Mouse (Mus musculus): ENCODE measurements around the gene Gm10842.

Gm10842 gene

GRCm38 (mm10) chr11:105164516-105165510 is 18.1 kb downstream of the Gm10842 start:
- no peak for DNase-seq (ENCODE audit: low read depth, low spot score)
- Histone ChIP-seq H3K27me3 (ENCODE audit: control insufficient read depth, insufficient read depth, low read length, poor library complexity, severe bottlenecking) (no peaks in the 10 kb centered on the region), H3K36me3 (ENCODE audit: control insufficient read depth, insufficient read depth, low read length, poor library complexity, severe bottlenecking) (no peaks in the 10 kb centered on the region)

DNA sequence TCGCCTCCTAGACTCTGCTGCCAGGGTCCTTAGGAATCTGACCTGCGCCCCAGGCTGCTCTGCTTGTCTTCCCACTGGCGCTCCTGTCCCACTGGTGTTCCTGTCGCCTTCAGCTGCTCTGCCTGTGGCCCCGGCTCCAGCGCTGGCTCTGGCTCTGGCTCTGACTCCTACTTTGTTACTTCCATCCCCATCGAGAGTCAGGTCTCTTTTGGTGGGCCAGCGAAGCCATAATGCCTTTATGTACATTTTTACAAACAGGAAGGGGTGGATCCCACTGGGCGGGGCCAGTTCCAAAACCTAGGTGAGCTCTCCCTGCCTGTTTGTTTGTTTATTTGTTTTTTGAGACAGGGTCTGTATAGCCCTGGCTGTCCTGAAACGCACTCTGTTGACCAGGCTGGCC is 20.1 kb downstream of the Gm10842 start:
- no peak for DNase-seq (ENCODE audit: low read depth, low spot score)
- no peaks in the 10 kb centered on the region for H3K27me3 ChIP-seq (ENCODE audit: control insufficient read depth, insufficient read depth, low read length, poor library complexity, severe bottlenecking)
- no peaks in the 10 kb centered on the region for H3K36me3 ChIP-seq (ENCODE audit: control insufficient read depth, insufficient read depth, low read length, poor library complexity, severe bottlenecking)

- Histone ChIP-seq H3K36me3 (ENCODE audit: control insufficient read depth, insufficient read depth, low read length, poor library complexity, severe bottlenecking) (no peaks in the 10 kb centered on the region), H3K27me3 (ENCODE audit: control insufficient read depth, insufficient read depth, low read length, poor library complexity, severe bottlenecking) (no peaks in the 10 kb centered on the region)
- DNase-seq (ENCODE audit: low read depth, low spot score), result no peak
Observed at GRCm38 (mm10) chr11:105178516-105178915, 31.8 kb downstream of the Gm10842 start, which contains the start of gene Tlk2. Tlk2 (plus strand) TSS chr11:105178807.

DNA sequence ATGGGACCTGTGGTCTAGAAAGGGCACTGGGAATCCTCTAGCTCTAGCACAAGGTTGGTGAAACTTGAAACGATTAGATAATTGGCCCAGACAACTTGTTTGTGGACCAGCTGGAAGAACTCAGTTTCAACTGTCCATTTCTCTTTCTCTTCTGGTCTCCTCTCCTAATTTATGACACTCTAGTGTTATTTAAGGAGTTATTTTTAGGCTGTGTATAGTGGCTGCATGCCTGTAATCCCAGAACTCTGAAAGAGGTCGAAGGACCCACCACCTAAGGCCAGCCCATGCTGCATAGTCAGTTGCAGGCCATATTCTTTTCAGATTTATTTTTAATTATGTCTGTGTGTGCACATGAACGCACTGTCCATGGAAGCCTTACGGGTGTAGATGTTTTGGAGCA is 32.8 kb downstream of the Gm10842 start:
- H3K36me3 ChIP-seq (ENCODE audit: control insufficient read depth, insufficient read depth, low read length, poor library complexity, severe bottlenecking), result no peaks in the 10 kb centered on the region; the same call in 1 of the 2 replicates
- H3K27me3 ChIP-seq (ENCODE audit: control insufficient read depth, insufficient read depth, low read length, poor library complexity, severe bottlenecking), result no peaks in the 10 kb centered on the region
- no peak for DNase-seq (ENCODE audit: low read depth, low spot score)

GRCm38 (mm10) chr11:105180471-105181091 is 33.9 kb downstream of the Gm10842 start:
- H3K27me3 ChIP-seq (ENCODE audit: control insufficient read depth, insufficient read depth, low read length, poor library complexity, severe bottlenecking), result no peaks in the 10 kb centered on the region
- DNase-seq (ENCODE audit: low read depth, low spot score), result peak; percentile 50
- H3K36me3 ChIP-seq (ENCODE audit: control insufficient read depth, insufficient read depth, low read length, poor library complexity, severe bottlenecking), result peaks cover 4% of the 10 kb centered on the region; the same call in 1 of the 2 replicates

DNA sequence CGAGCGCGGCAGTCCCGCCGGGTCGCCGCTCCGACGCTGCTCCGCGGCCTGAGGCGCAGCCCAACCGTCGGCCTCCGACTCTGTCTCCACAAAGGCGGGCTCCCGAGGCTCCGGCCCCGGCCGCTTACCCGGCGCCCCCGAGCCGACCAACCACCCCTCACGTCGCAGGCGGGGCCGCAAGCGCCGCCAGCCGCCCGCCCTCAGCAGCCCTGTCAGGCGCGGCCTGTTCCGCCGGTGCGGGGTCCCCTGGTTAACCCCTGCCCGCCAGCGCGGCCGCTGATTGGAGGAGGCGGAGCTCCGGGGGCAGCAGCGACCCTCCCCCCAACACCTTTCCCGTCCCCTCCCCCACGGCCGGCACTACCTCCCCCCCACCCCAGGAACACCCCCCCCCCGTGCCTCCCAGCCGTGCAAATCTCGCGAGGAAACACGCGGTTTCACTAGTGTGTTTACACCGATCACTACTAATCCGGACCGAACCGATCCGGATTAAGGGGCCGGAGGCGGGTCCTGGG is 34.5 kb downstream of the Gm10842 start:
- Histone ChIP-seq H3K36me3 (ENCODE audit: control insufficient read depth, insufficient read depth, low read length, poor library complexity, severe bottlenecking) (peaks cover 4% of the 10 kb centered on the region; the same call in 1 of the 2 replicates), H3K27me3 (ENCODE audit: control insufficient read depth, insufficient read depth, low read length, poor library complexity, severe bottlenecking) (no peaks in the 10 kb centered on the region)
- DNase-seq (ENCODE audit: low read depth, low spot score), result peak; percentile 95

DNA sequence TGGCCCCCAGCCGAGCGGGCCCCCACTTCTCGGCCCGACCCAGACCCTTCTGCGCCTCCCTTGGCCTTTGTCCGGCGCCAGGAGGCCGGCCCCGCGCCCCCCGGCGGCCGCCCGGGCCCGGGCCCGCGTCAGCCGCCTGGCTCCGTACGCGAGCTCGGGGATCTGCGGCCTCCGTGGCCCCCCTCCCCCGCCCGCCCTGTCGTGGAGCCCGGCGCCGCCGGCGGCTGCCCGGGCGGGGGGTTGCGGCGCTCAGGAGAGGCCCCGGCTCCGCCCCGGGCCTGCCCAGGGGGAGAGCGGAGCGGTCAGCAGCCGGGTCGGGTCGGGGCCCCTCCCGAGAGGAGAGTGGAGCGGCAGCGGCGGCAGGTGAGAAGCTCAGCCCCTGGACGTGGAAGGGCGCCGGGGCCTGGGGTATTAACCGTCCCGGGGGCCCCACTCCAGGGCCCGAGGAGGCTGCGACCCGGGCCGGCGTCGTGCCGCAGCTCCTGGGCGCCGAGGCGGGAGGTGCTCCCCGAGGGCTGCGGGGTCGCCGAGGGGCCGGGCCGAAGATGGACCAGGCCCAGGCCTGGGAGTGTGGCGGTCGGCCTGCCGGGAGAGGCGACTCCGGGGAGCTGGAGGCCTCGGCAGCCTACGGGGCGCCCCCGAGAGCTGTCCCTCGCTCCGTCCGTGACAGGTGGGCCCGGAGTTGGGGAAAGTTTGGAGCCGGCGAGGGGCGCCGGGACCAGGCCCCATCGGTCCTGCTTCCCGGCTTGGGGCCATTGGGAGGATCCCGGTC is 35.2 kb downstream of the Gm10842 start:
- H3K27me3 ChIP-seq (ENCODE audit: control insufficient read depth, insufficient read depth, low read length, poor library complexity, severe bottlenecking), result no peaks in the 10 kb centered on the region
- peaks cover 4% of the 10 kb centered on the region; the same call in 1 of the 2 replicates for H3K36me3 ChIP-seq (ENCODE audit: control insufficient read depth, insufficient read depth, low read length, poor library complexity, severe bottlenecking)
- peak; percentile 48 for DNase-seq (ENCODE audit: low read depth, low spot score)

DNA sequence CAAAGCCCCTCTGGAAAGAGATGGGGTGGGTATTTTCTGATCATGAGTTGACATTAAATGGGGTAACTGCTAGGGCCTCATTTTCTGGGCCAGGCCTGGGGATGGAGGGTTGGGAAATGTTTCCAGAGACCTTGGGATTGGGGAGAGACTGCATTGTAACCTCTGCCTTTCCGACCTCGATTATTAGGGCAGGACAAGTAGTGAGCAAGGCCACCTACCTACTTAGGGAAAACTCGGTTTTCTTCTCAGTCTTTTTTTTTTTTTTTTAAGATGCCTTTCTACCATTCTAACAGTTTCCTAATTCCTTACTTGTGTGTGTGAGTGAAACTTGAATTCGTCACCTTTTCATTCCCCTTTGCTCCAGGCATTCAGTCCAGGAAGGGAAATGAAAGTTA is 35.8 kb downstream of the Gm10842 start:
- Histone ChIP-seq H3K36me3 (ENCODE audit: control insufficient read depth, insufficient read depth, low read length, poor library complexity, severe bottlenecking) (peaks cover 4% of the 10 kb centered on the region; the same call in 1 of the 2 replicates), H3K27me3 (ENCODE audit: control insufficient read depth, insufficient read depth, low read length, poor library complexity, severe bottlenecking) (no peaks in the 10 kb centered on the region)
- no peak for DNase-seq (ENCODE audit: low read depth, low spot score)

DNA sequence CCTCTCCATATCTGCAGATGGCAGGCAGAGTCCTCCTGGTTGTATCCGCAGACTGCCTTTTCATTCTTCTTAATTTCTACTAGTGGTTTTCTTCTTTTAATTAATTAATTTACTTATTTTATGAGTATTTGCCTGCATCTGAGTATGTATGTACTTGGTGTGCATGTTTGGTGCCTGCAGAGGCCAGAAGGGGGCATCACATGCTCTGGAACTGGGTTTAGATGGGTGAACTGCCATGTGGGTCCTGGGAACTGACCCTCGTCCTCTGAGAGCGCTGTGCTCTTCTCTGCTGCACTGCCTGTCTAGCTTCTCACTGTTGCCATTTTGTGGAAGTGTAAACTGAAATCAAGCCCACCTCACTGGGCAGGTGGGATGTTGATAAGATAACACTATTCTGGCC is 38.0 kb downstream of the Gm10842 start:
- DNase-seq (ENCODE audit: low read depth, low spot score), result peak; percentile 34
- Histone ChIP-seq H3K27me3 (ENCODE audit: control insufficient read depth, insufficient read depth, low read length, poor library complexity, severe bottlenecking) (no peaks in the 10 kb centered on the region), H3K36me3 (ENCODE audit: control insufficient read depth, insufficient read depth, low read length, poor library complexity, severe bottlenecking) (peaks cover 4% of the 10 kb centered on the region; the same call in 1 of the 2 replicates)

DNA sequence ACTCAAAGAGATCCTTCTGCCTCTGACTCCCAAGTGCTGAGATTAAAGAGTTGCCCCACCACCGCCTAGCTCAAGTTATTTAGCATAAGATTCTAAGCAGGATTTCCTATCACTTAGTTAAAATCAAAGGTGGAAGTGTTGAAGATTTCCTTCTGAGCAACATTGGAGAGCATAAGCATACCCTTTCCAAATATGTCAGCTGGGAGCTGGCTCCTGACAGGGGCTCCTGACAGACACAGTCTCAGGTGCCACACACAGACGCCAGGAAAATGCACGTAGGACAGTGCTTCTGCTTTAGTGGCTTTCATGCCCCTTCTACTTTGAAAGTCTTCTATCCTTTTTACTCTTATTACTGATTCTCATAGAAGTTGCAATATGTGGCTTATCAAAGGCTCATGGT is 45.5 kb downstream of the Gm10842 start:
- Histone ChIP-seq H3K36me3 (ENCODE audit: control insufficient read depth, insufficient read depth, low read length, poor library complexity, severe bottlenecking) (no peaks in the 10 kb centered on the region), H3K27me3 (ENCODE audit: control insufficient read depth, insufficient read depth, low read length, poor library complexity, severe bottlenecking) (no peaks in the 10 kb centered on the region)
- no peak for DNase-seq (ENCODE audit: low read depth, low spot score)
